Mouse (Mus musculus): ENCODE measurements around the gene Utp20. TPM values are rescaled to one million over a fixed set of nuclear protein-coding genes. Genes with fewer than 3 reads are reported as not detected.
"Not testable (repeated sequence)": the region's sequence is repeated elsewhere in the genome, so short reads cannot be mapped to it uniquely, and the experiment has no call there.

The Utp20 gene
- total RNA-seq, 2 experiments from 2014 or later: 11.0 to 11.6 TPM

DNA sequence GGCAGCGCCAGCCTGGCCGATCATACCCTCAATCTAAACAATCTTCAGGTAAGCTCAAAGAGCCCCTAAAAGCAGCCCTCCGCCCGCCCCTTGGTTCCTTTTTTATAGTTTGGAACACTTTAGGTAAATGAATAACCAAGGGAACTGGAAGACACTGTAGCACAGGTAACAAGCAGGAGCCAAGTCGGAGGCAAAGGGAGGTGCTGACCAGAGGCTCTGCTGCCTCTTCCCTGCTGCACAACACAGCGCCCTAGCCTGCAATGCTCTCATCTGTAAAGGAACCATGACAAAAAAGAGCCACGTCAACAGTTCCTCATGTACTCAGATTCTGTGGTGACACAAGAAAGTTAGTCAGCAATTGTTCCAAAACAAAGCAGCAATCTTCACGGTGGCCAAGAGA, 32.0 kb downstream of the Utp20 start:
- DNase-seq (ENCODE audit: low spot score): no peak
- intact Hi-C loops (cut with DNase I): no loop called here

DNA sequence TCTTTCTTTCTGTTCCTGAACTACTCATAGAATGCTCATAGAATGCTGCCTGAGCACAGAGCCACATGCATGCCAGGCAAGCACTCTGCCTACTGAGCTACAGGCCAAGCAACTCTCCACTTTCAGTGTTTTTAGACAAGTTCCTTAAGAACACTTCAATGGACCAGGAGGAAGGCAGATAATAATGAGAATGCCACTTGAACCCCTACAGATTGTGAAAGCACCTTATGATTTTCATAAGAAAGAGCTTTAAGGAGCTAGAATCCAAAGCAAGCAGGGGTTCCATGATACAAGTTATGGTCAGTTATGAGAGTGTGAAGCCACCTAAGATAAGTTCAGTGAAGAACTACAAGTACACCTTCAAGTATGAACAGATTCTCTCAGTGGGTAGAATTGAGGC, 32.9 kb downstream of the Utp20 start:
- DNase-seq (ENCODE audit: low spot score): no peak
- intact Hi-C loops (cut with DNase I): no loop called here

DNA sequence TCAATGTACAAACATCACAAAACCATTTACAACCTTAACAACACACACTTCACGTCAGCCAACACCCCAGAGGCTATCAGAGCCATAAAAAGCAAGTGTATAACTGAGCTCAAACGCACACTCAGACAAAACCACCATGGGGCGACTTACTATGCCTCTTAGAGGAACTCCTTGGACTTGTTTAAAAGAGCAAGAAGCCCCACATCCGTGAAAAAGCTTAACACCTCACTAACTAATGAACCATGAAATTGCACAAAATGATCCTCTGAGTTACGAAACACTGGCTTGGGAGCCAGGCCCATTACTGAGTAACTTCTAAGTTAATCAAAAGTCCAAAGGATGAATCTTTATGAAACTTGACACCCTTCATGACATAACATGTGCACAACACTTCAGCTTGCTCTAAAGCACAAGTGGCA, 42.1 kb downstream of the Utp20 start:
- intact Hi-C loops (cut with DNase I): no loop called here

DNA sequence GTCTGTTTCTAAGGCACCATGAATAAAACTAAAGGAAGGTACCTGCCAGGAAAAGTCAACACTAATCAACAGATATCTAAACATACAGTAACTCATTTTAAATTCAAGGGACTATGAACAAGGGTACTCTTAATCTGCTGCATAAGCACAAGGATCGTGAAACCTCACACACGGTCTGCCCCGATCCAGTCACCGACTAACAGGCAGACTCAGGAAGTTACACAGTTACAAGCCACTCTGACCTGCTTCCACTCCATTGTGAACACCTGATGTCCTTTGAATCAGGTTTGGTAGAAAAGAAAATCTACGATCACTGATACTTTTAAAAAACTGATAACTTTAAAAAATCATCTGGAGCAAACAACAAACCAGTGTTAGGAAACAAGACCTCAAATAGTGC, 42.7 kb downstream of the Utp20 start:
- DNase-seq (ENCODE audit: low spot score): no peak
- intact Hi-C loops (cut with DNase I): no loop called here

More for the DNA sequence above, 42.1 kb downstream of the Utp20 start:
- no peak for DNase-seq (ENCODE audit: low spot score)

DNA sequence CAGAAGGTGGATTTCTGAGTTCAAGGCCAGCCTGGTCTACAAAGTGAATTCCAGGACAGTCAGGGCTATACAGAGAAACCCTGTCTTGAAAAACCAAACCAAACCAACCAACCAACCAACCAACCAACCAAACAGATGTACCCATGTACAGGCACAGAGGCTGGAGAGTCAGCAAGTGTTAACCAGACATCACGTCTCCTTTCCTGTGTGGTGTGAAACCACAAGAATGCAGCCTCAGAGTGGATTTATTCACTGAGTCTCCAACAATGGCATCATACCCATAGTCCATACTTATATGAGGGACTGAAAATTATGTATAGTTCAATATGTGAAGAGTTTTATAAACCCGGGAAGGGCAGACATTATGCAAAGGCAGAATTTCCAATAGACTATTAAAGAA, 43.5 kb downstream of the Utp20 start:
- DNase-seq (ENCODE audit: low spot score); intact Hi-C loops (cut with DNase I): not testable (repeated sequence)

DNA sequence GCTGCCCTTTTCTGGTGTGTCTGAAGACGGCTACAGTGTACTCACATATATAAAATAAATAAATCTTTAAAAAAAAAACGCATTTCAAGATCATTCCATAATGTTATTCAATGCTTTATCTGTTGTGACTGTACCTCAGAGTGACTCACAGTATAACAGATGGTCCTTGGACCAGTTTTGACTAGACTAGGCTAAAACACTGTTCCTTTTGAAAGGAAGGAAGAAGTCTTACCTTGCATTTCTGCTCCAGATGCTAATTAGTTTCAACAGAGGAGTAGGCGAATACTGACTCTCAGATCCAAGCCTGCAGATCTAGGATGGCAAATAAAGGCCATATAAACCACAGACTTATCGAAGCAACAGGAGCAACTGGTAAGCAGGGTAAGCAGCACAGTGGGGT, 45.9 kb downstream of the Utp20 start:
- intact Hi-C loops (cut with DNase I): no loop called here
- no peak for DNase-seq (ENCODE audit: low spot score)

DNA sequence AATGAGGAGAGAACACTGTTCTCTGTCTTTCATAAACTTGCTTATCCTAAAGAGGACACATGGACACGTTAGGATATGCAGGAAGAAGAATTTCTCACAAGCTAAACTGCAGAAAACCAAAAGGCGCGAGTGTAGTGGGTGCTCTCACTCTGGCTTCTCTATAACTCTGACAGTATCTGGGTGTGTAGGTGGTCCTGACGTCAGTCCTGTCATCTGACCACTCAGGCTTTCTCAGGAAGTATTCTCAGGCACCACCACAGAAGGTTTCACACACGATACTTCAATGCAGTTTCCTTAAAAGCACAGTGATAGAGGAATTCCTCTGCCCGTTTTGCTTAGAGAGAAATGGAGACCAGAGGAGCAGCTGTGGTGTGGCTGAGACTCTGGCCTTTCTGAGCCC, 50.4 kb downstream of the Utp20 start:
- intact Hi-C loops (cut with DNase I): no loop called here
- no peak for DNase-seq (ENCODE audit: low spot score)

DNA sequence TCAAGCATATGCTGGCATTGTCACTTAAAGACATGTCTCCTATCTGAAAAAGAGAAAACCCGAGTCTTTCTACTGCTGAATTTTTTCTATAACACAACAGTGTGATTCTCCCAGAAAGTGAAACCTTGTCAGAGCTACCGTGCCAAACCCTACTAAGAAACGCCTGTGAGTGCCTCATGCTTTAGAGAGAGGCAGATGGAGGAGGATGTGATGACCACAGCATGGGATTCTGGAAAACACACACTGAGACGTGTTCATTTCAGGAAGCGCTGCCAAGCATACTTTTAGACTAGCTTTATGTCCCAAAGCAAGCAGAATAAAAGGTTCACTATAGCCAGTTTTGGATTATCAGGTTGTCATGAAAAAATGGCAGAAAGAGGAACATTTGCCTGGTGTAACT, 53.6 kb downstream of the Utp20 start:
- intact Hi-C loops (cut with DNase I); DNase-seq (ENCODE audit: low spot score): not testable (repeated sequence)

DNA sequence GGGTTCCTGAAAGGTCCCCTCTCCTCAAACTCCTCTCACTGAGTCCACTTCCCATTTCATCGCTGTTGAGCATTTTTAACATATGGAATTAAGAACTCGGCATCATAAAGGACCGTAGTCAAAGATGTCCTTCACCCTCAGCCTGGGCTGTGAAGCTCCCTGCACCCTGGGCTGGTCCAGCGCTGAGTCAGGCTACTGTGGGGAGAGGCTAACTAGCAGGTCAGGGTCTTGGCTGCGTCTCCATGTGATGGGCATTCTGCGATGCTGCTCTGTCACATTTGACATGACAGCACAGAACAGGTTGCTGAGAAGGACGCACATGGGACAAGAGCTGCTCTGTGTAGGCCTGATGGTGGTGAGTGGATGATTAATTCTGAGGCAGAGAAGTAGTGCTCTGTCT, 56.9 kb downstream of the Utp20 start:
- intact Hi-C loops (cut with DNase I): no loop called here

DNA sequence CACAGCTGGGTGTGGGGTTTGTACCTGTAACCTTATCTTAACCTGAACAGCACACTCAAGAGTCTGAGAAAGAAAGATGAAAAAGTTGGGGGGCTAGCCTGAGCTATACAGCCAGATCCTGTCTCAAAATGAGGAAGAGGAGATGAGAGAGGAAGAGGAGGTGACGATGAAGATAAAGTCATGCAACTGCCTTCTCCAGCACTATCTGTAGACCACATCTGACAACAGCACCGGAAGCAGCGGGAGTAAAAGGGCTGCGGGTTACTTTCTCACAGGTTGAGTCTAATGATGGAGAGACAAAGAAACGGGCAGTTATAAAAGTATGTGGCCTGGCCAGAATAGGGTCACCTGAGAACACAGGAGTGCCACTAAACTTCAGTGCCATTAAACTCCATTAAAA, 57.6 kb downstream of the Utp20 start:
- intact Hi-C loops (cut with DNase I): no loop called here
- DNase-seq (ENCODE audit: low spot score): no peak

More for the DNA sequence above, 56.9 kb downstream of the Utp20 start:
- no peak for DNase-seq (ENCODE audit: low spot score)

DNA sequence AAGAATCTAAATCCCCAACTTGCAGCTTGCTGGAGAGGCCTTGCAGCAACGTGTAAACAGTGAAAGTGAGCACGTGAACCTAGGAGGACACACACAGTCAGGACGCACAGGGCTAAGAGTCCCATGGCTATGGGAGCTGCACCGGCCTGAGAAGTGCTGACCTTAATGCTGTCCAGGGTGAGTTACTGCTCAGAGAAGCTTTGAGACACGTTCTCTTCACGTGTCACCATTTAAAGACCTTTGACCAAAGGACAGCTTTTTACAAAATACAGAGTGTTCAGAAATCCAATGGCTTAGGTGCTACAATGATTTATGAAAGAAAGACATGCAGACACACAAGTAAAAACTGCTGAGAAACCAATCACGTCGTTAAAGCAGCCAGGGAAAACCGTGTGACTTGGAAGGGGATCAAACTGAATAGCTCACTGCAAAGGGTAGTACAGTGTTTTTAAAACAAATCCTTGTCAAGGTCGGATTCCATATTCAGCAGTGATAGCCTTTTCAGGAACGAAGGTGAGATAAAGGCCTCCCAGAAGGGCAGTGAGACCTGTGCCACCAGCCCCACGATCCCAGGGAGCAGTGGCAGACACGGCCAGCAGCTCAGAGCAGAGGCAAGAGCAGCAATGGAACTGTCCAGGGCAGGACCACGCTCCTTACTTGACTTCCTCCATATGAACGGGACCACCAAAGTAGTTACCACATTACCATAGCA, 61.0 kb downstream of the Utp20 start:
- no peak for DNase-seq (ENCODE audit: low spot score)
- intact Hi-C loops (cut with DNase I): no loop called here

DNA sequence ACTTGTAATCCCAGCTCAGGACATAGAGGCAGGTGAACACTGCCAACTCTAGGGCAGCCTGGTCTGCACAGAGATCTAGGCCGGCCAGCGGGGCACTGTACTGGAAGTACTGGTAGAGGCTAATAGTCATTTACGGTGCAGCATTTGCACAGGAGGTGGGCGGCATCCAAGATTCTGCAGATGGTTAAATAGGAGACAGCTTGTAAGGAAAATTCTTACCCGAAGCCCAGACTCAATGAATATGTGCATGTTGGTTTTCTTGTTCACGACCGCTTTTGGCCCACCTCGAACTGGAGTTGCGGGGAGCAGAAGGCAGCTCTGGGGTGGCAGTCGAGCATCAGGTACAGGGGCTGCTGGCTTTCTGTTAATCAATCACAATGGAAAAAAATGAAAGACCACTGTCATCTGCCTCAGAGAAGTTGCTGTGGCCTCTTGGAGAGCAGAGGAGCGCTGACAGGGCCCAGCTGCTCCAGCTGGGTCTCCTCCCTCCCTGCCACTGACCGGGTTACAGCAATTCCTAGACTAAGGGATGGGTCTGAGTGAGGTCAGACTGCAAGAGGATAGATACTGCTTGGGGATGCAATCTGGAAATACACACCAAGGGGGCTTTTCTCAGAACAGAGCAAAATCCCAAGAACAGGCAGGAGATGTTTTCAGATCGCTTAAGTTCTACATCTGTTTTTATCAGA, 64.9 kb downstream of the Utp20 start:
- intact Hi-C loops (cut with DNase I): no loop called here
- no peak for DNase-seq (ENCODE audit: low spot score)

DNA sequence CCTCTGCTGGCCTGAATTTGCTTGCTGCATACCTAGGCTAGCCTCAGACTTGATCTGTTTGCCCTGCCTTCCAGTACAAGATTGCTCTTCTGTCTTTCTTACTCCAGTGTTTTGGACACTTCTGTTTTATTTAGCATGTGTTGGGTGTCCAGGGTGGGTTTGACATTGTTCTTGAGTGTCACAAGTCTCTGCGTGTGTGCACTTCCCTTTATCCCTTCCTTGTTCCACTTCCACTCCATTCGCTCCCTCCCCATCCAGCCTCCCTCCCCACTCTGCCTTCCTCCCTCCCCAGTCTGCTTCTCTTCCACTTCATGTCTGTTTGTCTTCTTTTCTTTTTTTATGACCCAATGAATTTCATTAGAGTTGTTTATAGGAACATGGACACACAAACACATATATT, 85.2 kb downstream of the Utp20 start:
- no peak for DNase-seq (ENCODE audit: low spot score)
- intact Hi-C loops (cut with DNase I): no loop called here

DNA sequence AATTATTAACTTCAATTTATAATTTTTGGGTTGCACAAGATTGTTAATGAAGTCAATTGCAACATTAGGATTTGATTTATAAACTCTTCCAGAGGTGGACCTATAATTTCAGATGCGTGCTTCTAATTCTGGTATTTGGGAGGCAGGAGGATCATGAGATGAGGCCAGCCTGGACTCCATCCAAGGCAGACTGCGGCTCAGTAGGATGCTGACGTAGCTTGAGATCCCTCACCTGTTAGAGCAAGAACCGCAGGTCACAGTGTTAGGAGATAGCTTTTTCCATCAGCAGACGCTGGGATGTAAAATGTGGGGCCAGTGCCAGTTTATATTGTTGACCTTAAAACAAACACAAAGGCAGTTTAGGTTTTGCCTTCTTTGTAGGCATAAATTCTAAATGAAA, 85.8 kb downstream of the Utp20 start:
- intact Hi-C loops (cut with DNase I): no loop called here
- DNase-seq (ENCODE audit: low spot score): no peak

DNA sequence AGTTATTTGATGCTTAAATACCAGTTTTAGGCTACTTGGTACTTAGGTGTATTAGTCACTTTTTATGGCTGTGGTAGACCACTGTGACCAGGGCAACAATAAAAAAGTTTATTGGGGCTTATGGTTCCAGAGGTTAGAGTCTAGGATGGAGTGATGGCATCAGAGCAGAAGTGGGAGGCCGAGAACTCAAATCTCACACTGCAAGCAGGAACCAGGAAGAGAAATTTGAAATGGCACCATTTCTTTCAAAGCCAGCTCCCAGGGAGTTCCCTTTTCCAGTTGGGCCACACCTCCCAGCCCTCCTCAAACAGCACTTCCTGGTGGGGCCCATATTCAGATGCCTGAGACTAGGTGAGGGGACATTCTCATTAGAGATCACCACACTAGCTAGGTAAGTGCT, 86.8 kb downstream of the Utp20 start:
- no peak for DNase-seq (ENCODE audit: low spot score)
- intact Hi-C loops (cut with DNase I): no loop called here

DNA sequence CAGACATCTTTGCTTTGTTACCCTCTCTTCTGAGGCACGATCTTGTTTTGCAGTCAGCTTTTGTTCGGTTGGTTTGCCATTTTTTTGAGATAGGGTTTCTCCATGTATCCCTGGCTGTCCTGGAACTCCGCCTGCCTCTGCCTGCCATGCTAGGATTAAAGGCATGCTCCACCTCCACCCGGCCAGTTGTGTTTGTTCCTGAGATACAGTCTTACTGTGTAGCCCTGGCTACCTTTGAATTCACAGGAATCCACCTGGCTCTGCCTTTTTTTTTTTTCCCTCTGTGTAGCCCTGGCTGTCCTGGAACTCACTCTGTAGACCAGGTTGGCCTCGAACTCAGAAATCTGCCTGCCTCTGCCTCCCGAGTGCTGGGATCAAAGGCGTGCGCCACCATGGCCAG, 87.5 kb downstream of the Utp20 start:
- intact Hi-C loops (cut with DNase I); DNase-seq (ENCODE audit: low spot score): not testable (repeated sequence)

DNA sequence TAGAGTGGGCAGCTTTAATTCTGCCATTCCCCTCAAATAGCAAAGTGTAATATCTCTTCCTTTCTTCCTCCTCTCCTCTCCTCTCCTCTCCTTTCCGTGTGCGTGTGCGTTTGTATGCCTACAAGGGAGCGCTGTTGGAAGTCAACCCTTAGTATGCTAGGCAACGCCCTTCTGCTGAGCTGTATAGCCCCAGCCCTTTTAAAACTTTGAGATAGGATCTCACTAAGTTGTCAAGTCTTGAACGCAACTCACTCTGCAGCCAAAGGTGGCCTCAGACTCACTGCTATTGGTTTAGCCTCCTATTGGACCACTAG, 94.3 kb downstream of the Utp20 start:
- intact Hi-C loops (cut with DNase I): loop anchor here (5.0 kb wide), 1 partner anchor 95 kb away; the partner anchor contains the start of gene Utp20
- no peak for DNase-seq (ENCODE audit: low spot score)

DNA sequence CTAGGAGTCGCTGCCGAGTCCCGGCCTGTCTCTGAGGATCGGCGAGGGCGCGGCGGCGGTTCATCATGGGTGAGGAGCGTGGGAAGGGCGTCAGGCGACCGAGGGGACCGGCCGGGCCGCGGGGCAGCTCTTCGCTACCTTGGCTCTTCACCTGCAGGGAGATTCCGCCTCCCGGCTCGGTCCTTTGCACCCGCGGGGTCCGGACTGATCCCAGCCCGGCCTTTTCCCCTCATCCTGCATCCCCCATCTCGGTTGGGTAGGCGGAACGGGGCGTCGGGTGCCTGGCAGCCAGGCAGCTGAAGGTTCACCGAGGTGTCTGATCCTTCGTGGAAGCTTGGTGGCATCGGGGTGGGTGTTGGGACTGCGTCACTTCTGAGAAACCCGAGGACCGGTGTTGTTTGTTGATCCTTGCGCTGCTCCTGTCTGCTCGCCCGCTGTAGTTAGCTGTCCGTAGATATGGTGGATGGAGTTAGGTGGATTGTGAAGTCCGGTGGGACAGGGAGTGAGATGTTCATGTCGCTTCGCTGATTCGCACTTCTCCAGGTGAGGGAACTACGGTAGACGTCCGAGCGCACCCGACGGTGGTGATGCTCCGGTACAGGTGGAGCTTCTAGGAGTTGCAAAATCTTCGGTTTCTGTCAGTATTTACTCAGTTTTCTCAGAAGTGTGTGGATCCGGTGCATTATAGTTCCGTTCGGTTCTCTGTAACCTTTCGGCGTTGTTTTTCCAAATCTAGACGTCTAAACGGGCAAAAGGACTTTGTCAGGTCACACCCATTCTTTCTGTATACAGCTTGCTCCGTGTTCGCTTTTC, 94.9 kb downstream of the Utp20 start:
- intact Hi-C loops (cut with DNase I): loop anchor here (5.0 kb wide), 1 partner anchor 96 kb away; the partner anchor contains the start of gene Utp20
- no peak for DNase-seq (ENCODE audit: low spot score)

DNA sequence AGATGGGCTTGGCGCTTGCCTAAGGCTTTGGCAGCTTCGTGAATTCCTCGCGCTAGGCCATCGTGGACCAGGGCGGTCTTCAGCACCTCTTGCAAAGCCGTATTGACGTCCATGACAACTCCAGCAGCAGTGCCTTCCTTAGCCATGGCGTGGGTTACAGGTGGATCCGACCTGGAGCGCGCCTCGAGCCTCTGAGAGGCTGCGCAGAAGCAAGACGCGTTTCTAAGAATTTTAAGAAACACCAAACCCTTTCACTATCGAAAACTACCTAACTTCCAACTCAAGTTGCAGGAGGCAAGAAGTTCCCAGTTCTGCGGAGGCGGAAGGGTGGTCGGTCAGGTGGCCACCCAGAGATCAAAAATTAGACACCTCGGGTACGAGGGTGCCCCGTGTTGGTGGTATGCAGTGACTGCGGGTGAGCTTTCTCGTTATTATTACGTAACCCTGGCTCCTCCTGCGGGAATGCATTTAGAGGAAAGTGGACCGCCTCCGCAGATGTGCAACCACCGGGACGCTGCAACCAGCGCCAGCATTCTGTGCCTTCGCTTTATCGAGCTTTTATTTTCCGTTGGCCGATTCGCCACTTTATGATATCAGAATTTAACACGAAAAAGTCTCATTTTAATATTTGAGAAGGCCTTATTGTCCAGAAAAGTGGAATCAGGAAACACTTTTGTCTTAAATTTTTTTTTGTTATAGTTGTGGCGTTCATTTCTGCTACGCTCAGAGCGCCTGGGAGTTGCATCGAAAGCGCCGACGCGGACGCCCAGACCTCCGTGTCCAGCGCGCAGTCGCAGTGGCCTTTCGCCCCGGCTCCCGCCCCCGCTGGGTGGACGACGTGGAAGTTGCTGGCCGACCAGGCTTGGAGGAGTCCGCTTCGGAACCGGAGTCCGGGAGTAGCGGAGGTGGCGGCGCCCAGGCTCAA, 95.8 kb downstream of the Utp20 start, which contains the start of gene Arl1:
Gene Arl1, plus strand, starts transcription at position 288 of the 925 bp plus-strand sequence.
- DNase-seq (ENCODE audit: low spot score): peak; percentile 86
- intact Hi-C loops (cut with DNase I): loop anchor here (5.0 kb wide), 1 partner anchor 96 kb away; the partner anchor contains the start of gene Utp20

DNA sequence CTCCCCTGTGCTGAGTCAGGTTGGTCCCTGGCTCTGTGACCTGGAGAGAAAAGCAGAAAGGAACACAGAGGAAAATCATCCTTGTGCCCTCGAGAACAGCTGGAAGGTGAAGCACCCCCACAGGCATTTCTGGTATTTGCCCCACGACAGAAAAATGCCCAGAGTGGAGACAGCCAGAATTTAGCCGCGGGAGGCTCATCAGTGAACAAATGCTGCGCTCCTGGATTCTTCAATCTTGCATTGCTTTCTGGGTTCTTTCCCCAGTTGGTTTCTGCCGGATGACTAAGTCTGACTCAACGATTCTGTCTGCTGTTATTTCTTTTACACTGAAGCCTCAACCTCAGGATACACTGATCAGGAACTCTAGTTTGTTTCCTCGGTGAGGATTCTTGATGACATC, 98.4 kb downstream of the Utp20 start:
- no peak for DNase-seq (ENCODE audit: low spot score)
- intact Hi-C loops (cut with DNase I): loop anchor here (5.0 kb wide), 3 partner anchors 216 to 351 kb away; partner anchors contain the start of genes Dram1 and Gnptab
